Comparison of ENCODE assay signal across 33 mouse cellular contexts in the genomic region with DNA sequence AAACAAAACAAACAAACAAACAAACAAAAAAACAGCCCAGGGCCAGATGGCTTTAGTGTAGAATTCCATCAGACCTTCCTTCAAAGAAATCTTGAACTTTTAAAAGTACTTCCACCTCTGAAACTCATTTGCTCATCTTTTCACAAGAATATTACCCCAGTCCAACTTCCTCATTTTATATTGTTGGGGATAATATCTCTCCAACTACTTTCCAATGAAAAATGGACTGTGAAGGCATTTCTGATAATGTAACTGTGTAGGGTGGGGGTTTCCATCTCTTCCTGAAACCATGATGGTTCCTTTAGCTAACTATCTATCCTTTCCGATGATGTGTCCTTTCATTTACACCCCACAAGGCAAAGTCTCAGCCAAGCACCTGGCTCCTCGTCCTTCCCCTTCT. TPM values are rescaled to one million over a fixed set of nuclear protein-coding genes. Genes with fewer than 3 reads are reported as not detected.
"Had no signal": no experiment of that assay in that cellular context is flagged by ENCODE, and none has a peak within 500 bp of the region (broad histone marks: within the 10 kb centered on the region; RNA-seq: fewer than 3 reads in every experiment).

No protein-coding gene starts in this region.

- H3K9me3 ChIP-seq: heart, embryonic 10.5 days; hindbrain, embryonic 10.5 days; hindbrain, embryonic 12.5 days; intestine, embryonic 15.5 days; limb, embryonic 10.5 days had no signal

- H3K4me2 ChIP-seq: heart, embryonic 12.5 days; hindbrain, embryonic 12.5 days; hindbrain, embryonic 14.5 days; intestine, embryonic 15.5 days; limb, embryonic 12.5 days; liver, embryonic 11.5 days had no signal

- H3K4me1 ChIP-seq: heart, embryonic 10.5 days; hindbrain, embryonic 10.5 days; hindbrain, embryonic 12.5 days; intestine, embryonic 15.5 days; limb, embryonic 12.5 days had no signal

- H3K27me3 ChIP-seq: heart, embryonic 12.5 days; hindbrain, embryonic 12.5 days; intestine, embryonic 15.5 days; limb, embryonic 12.5 days had no signal

- H3K27ac ChIP-seq: gastrocnemius, adult 2 months; heart, adult 2 months; heart, embryonic 10.5 days; hindbrain, embryonic 10.5 days; hindbrain, embryonic 12.5 days; hindbrain, embryonic 14.5 days; intestine, embryonic 15.5 days; layer of hippocampus, adult 2 months; left cerebral cortex, adult 2 months; limb, embryonic 10.5 days; limb, embryonic 12.5 days had no signal

- H3K9ac ChIP-seq: heart, embryonic 12.5 days; hindbrain, embryonic 12.5 days; hindbrain, embryonic 14.5 days; intestine, embryonic 15.5 days; limb, embryonic 12.5 days had no signal

- H3K36me3 ChIP-seq: heart, embryonic 10.5 days; heart, embryonic 12.5 days; hindbrain, embryonic 10.5 days; hindbrain, embryonic 12.5 days; intestine, embryonic 15.5 days; limb, embryonic 10.5 days; limb, embryonic 12.5 days had no signal

- ATAC-seq: hindbrain, embryonic 16.5 days; inflammation-experienced regulatory T-cells, adult 6 months; intestine, embryonic 15.5 days; intestine, postnatal 0 days had no signal

- H3K4me3 ChIP-seq: gastrocnemius, adult 2 months; heart, adult 2 months; heart, embryonic 10.5 days; heart, embryonic 12.5 days; hindbrain, embryonic 10.5 days; hindbrain, embryonic 12.5 days; intestine, embryonic 15.5 days; layer of hippocampus, adult 2 months; left cerebral cortex, adult 2 months; limb, embryonic 10.5 days; limb, embryonic 12.5 days had no signal

- DNase-seq: gastrocnemius, adult 2 months; gastrocnemius, postnatal 10 days; gastrocnemius, postnatal 25 days; heart, adult 2 months; heart, postnatal 10 days; heart, postnatal 4 days; kidney, adult 18-20 months; kidney, adult 8-10 months; kidney, postnatal 10 days; kidney, postnatal 25 days; kidney, postnatal 4 days; liver had no signal

RNA-seq across cellular contexts. Expression of gene Pdcd1lg2, which starts 31.8 kb away (rescaled TPM):
- total RNA-seq: gastrocnemius, adult 2 months; gastrocnemius, postnatal 10 days; gastrocnemius, postnatal 25 days; gastrocnemius, postnatal 4 days; heart, adult 2 months; heart, postnatal 10 days; heart, postnatal 25 days; heart, postnatal 4 days; layer of hippocampus, adult 2 months; layer of hippocampus, postnatal 25 days had no signal
- polyA plus RNA-seq: heart, embryonic 10.5 days; heart, embryonic 12.5 days; heart, embryonic 14.5 days; hindbrain, embryonic 10.5 days; hindbrain, embryonic 12.5 days; intestine, embryonic 15.5 days; intestine, postnatal 0 days; kidney, embryonic 14.5 days; kidney, embryonic 16.5 days; limb, embryonic 10.5 days; limb, embryonic 12.5 days; limb, embryonic 14.5 days; liver, embryonic 11.5 days had no signal
